Mouse (Mus musculus) liver (tissue): Measurements from ENCODE around the gene Frat1.
A peak's percentile ranks its signal among the peaks of the same experiment; 100 is the strongest.

Experiments
- DNase-seq: peaks from one replicate; pipeline ENCODE4 v3.0.0-alpha.2; 2020; ENCODE audit warnings: mixed read lengths

The Frat1 gene

DNA sequence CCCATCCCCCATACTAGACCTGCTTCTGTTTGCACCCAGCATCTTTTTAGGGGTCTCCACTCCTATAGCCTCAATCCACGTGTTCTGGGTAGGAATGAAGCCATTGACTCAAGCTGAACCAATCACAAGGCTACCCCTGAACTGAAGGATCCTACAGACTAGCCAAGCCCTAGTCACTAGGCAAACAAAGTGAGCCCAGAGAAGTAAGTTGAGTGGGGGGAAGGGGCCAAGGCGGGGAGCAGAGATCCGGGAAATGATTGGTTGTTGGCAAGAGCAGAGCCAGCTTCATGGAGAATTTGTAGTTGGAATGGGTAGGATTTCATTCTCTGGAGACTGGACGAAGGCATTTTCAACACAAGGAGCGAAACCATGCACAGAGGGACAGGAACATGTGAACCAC, 12.9 kb upstream of the Frat1 start:
- DNase-seq = no peak

DNA sequence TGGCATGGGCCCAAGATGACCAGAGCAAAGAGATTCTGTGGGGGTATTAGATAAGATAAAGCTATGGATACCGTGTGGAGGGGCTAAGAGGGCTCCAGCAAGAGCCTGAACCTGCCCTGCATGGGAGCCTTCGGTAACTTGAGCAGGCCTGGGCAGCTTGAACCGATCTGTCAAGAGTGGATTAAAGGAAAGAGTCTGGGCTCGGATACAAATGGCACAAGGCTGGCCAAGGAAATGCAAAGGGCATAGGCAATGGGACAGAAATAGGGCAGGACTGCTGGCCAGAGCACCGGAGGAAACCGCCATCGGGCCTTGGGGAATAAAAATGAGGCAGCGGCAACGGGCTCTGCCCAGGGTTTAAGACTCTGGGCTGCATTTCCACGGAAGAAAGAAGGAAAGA, 12.4 kb upstream of the Frat1 start:
- DNase-seq = no peak

DNA sequence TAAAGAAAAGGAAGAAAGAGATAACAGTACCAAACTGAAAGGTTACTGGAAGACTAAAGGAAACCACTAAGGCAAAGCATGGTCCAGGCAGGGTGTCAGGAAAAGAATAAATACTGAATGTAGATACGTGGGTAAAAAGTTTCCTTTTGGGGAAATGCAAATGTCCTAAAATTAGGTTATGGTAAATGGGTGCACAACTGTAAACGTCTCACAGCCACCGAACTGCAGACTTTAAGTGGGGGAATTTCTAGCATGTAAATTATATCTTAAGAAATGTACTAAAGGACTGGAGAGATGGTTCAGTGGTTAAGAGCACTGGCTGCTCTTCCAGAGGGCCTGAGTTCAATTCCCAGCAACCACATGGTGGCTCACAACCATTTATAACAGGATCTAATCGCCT, 11.0 kb upstream of the Frat1 start:
- no peak for DNase-seq

DNA sequence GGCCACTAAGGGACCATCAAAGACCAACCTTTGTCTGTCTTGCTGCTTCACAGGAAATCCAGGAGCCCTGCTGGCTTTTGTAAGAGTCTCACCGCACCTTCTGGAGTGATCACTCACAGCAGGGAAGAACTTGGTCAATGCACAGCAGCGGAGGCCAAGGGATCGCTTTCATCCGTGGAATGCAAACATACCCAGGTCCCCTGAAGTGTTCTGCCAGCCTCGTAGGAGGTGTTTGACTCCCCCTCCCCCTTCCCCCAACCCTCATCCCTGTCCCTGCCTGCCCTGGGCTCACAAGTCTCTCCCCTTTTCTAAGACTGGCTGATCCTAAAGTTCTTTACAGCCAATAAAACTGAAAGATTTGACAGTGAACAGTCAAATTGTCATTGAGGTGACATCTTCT, 8.3 kb upstream of the Frat1 start:
- no peak for DNase-seq

DNA sequence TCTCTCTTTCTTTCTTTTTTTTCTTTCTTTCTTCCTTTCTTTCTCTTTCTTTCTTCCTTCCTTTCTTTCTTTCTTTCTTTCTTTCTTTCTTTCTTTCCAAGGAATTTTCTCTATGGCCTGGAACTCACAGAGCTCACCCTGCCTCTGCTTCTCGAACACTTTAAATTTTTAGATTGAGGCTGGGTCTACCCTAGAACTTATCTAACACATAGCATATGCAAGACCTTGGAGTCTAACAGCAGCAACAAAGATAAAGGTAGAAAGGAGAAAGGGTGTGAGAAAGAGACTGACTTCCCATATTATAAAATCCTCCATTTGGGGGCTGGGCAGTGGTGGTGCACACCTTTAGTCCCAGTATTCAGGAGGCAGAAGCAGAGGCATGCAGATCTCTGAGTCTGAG, 7.2 kb upstream of the Frat1 start:
- DNase-seq = no peak

DNA sequence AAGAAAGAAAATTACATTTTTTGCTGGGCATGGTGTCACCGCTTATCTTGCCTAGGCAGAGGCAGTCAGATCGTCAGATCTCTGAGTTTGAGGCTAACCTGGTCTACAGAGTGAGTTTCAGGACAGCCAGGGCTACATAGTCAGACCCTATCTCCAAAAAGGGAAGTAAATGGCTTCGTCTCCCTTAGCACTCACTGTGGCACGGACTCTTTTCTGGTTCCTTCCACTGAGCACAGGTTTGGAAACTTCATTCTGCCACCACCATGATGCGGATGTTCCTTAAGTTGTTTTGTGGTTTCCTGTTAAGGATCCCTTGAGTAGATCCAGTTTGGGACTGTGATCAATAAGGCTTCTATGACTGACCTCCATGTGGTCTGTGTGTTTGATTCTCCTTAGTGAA, 4.8 kb upstream of the Frat1 start:
- DNase-seq = no peak

DNA sequence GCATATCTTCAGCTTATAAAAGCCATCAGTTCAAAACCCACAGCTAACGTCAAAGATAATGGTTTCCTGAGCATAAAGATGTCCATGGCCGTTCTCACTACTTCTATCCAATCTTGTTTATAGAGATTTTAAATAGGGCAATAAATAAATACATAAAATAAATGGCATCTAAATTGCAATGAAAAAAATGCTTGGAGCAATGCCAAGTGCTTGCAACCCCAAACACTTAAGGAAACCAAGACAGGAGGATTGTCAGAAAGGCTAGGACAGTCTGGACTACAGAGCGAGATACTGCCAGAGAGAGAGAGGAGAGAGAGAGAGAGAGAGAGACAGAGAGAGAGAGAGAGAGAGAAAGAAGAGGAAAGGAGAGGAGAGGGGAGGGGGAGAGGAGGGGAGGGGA, 3.2 kb upstream of the Frat1 start:
- DNase-seq = no peak

DNA sequence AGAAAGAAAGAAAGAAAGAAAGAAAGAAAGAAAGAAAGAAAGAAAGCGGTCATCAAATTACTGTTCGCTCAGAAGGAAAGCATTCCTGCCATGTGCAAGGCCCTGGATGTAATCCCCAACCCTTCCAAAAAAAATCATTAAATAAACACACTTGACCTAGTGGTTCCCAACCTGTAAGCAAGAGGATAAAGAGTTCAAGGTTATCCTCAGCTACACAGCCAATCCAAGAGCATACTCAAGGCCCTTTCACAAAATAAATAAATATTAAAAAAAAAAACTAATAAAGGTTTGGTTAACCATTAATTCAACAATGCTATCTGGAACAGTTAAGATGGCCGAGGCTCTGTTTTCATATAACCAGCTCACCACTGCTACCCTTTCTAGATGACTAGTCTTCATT, 829 bp upstream of the Frat1 start:
- DNase-seq = no peak

DNA sequence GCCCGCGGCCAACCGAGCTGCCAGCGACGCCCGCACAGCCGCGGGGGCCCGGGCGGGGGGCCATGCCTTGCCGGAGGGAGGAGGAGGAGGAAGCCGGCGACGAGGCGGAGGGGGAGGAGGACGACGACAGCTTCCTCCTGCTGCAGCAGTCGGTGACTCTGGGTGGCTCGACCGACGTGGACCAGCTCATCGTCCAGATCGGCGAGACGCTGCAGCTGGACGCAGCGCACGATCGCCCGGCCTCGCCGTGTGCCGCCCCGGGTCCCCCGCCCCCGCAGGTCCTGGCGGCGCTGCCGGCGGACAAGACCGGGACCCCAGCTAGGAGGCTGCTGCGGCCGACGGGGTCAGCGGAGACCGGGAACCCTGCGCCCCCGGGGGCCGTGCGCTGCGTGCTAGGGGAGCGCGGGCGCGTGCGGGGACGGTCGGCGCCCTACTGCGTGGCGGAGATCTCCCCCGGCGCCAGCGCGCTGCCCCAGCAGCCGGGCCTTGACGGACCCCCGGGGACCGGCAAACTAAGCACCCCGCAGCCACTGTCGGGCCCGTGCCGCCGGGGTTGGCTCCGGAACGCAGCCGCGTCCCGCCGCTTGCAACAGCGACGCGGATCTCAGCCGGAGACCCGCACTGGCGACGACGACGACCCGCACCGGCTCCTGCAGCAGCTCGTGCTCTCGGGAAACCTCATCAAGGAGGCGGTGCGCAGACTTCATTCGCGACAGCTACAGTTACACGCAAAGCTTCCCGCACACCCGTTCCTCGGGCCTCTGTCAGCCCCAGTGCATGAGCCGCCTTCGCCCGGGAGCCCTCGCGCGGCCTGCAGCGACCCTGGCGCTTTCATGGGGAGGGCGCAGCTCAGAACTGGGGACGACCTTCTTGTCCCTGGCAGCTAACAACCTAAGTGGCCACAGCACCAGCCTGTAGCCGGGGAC, 599 bp downstream of the Frat1 start:
- peak; percentile 73 for DNase-seq

DNA sequence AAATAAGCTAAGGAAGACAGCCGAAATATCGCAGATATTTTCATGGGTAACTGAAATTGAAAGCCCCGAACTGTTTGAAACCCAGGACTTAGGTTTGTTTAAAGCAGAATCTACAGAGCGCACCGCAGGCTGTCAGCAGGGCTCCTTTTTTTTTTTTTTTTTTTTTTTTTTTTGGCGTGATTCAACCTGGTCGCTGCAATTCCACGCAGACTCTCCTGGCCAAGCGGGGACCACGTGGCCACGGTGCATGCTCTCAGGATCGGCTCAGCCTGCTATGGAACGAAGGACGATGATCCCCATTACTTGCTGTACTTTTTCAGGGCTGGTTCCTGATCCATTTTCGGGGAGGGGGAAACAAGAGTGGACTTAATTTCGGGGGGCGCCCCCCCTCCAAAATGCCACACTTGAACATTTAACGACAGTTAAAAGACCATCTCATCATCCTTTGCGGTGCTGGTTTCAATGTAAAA, 1.4 kb downstream of the Frat1 start:
- DNase-seq = peak; percentile 50

DNA sequence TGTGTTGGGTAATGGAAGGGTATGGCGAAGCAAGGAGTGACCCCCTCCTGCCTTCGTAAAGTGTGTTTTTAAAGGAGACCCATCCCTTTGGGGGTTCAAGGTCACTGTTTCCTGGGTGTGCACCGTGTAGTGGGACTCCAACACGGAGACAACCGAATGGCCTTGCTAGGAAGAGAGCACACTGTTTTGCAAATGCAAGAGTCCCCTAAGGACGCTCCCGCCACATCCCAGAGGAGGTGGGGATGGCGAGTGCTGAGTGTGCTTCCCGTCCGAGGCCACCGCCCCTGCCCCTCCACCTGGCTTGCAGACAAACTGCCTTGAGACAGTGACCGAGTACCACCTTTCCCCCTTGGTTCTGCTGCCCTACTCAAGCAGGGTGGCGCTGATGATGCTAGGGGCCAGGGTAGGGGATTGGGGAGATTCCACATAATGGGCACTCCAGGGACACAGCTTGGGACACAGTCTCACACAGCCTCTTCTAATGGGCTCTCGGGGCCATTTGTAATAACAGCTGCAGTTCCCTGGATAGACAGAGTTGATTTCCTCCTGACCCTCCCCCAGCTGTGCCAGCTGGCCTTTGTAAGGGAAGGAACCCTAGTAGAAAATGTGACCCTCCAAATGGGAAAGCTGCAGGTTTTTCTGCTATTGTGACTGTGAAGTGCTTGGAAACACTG, 2.1 kb downstream of the Frat1 start:
- DNase-seq = peak; percentile 48

DNA sequence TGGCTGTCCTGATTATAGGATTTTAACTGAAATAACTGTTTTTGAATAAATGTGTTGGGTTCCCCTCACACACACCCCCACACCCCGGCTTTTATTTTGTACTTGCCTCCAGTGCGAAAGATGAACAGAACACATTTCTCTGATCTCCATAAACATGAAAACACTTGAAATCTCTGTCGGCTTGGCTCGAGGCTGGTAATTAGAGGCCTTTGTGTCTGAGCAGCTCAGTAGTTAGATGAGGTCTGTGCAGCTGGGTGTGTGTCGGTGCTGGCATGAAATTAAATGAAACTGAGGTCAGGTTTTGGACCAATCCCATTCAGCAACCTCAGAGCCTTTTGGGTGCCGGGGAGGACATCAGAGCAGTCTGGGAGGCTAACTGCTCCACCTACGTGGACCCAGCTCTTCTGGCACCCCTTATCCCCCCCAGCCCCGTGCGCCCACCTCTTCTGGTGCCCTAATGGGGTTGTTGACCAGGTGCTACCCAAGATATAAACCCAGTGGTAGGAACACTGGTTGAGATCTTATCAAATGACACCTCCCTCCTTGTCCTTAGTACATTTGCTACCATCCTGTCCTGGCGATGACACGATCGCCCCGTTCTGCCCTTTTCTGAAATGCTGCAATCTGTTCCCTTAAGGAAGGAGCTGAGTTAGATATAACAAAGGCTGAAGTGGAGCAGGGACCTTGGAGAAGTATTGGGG, 2.9 kb downstream of the Frat1 start:
- DNase-seq = no peak

DNA sequence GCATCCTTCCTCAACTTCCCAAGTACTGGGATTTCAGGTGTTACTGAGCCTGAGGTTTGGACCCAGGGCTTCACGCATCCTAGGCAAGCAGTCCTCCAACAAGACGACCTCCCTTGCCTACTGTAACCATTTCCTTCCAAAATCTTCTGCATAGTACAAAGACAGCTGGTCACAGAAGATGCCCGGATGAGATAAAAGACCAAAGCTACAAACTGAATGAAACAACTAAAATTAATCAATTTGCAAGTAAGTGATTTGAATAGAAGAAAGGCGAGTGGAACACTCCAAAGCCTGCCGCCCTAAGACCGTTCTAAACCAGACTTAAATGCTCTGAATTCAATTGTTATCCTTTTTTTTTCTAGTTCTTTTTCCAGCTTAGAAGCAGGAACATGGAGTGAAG, 5.6 kb downstream of the Frat1 start:
- no peak for DNase-seq

DNA sequence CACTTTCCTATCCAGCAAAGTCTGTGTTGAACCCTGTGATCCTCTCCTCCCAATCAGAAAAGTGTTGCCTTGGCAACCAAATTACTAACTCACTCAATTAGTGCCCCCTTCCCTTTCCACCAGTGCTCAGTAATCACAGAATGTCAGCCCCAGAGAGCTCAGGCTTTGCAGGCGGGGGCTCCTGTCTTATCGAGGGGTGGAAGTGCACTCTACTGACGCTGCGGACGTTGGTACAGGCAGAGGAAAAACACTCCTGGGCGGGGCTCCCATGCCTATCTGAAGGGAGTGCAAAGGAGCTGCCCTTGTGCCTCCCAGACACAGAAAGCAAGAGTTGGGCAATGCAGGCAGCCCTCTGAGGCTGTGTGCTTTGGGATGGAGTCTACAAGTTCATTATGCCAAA, 6.0 kb downstream of the Frat1 start:
- peak; percentile 94 for DNase-seq

DNA sequence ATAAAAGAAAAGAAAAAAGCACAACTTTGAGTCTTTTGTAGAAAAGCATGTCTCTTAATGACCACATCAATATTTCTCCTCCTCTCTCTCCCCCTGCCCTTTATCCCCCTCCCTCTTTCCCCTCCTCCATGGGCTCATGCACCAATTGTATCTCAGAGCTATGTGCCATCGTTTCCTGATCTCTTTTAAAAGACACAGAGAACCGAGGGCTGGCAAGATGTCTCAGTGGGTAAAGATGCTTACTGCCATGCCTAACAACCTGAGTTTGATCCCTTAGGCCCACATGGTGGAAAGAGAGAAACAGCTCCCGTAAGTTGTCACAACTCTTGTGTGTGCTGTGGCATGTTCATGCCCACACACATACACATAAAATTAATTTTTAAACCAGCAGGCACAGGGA, 6.9 kb downstream of the Frat1 start:
- no peak for DNase-seq

DNA sequence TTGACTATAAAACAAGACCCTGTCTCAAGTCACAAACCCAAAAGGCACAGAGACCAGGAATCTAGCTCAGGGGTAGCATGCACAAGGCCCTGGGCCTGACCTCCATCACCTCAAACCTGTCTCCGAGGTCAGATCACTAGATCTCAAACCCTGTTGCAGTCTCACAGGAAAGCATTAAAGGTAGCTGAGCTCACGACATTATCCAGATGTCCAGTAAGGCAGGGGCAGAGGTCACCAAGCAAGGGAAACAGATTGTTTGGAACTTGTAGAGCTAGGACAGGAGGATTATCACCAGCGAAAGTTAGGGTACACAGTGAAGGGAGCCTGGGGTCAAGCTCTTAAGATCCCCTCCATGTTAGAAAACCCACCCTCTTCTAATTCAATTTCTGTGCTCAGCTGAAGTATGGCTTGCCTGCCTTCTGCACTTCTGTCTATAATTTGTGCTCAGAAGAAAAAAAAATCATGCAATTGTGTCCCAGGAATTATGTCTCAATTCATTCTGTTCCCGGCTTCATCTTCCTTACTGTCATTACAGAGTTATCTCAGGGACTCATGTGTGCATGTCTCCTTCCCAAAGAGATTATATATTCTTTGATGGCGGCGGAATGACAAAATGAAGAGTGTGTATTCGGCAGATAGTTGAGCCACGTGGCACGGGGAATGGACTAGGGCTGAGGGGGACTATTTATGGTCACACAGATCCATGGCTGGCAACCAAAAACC, 7.6 kb downstream of the Frat1 start:
- peak; percentile 72 for DNase-seq

DNA sequence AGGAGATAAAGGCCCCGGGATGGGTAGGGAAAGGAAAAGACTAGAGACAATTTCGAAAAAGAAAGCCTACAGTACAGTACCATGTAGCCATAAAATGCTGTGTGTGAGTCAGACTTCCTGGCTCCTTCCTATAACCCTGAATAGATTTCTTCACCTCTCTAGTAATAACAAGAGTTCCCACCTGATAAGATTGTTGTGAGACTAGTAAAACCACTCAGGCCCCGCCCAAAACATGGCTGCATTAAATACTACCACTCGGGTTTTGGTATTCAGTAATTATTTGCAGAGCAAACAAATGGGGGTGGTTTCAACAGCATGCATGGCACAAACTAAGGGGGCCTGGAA, 8.1 kb downstream of the Frat1 start:
- DNase-seq = peak; percentile 73

DNA sequence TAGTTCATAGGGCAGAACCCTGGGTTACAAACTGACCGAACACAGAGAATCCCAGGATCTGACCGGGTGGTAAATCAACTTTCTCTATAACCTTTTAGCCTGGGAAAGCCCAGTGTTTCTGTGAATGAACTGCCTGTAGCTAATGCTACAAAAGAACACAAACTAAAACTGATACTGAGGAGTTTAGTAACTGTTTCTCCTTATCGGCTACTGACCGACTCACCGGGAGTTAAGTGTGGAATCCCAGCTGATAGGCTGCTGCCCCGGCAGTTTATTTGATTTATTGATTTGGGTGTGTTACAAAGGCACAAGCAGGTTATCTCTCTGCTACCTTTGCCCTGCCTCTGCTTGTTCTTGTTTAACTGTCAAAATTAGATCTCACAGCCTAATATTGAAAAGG, 9.0 kb downstream of the Frat1 start:
- peak; percentile 67 for DNase-seq

DNA sequence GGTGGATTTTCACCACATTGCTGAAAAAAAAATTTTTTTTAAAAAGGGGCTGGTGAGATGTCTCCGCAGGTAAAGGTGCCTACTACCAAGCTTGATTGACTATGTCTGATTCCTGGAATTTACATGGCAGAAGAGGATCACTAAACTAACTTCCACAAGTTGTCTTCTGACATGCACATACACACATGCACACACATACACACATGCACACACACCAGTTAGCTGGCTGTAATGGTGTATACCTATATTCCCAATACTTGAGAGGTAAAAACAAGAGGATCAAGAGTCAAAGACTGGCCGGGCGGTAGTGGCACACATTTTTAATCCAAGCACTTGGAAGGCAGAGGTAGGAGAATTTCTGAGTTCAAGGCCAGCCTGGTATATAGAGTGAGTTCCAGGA, 9.9 kb downstream of the Frat1 start:
- no peak for DNase-seq

DNA sequence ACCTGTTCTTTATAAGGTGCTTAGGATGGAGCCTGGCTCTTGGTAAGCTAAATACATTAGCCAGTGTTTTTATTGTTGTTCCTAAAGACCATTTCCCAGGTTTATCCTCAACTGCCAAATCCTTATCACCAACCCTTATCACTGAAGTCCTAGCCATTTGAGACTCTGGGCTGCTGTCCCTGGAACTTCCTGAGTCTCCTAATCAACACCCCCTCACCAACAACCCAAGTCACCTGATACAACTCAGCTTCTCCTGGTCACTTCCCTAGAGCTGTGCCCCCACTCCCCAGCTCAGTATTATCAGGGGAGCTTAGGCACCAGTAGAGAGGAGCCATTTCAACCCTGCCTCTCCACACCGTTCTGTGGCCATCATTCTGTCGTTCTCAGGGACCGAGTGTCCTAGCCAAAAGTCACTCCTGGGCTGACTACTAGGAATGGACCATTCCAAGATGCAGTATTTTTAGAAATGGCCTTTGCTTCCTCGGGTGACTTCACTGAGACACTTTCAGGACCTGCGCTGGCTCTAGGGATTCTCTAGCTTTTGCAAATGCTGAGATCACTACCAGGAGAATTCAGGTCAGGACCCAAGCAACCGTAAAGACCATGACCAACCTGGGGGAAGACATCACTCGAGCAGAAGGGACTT, 11.5 kb downstream of the Frat1 start:
- DNase-seq = no peak

DNA sequence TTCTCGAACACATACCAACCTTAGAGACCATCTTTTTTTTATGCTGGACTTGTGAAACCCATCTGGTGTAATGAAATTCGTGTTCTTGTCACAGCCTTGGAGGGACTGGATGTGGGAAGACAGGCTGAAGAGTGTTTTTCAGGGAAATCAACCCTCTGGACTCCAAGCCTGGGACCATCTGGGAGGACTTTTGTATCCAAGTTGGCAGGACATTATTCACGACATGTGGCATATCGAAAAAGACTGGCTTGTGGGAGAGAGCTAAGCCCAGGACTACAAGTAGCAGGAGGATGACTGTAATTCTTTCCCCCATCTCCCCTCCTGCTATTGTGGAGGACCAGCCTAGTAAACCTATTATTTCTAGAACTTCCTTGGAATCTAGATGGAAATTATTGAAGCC, 12.4 kb downstream of the Frat1 start:
- no peak for DNase-seq

DNA sequence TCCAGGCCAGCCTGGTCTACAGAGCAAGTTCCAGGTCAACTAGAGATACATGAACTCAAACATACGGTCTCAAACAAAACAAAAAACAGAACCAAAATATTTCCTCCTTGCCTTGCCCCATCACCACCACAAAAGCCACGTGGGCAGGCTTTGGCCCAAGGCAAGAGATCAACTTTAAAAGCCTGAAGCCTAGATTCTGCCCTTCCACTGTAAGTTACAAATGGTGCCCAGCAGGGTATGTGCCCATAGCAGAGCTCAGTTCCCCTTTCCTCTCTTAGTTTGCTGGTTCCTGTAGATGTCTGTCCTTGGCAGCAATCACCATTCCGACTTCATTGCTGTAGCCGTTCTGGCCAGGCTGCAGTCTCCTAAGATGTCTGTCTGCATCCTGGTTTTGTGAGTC, 12.9 kb downstream of the Frat1 start:
- no peak for DNase-seq

DNA sequence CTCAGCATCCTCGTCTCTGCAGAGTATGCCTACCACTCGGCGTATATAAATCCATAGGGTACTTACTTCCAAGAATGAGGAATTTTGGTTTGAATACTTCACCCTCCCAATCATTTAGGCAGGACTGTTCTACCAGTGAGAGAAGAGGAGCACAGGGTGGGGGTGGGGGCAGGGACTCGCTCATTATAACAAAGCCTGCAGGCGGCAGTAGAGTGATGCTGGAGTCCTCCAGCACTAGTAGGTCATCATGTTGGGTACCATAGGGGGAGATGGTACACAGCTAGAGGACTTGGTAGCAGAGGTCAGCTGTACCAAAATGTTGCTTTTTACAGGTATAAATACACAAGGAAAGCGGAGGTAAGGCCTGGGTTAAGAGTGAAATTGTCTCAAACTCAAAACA, 14.6 kb downstream of the Frat1 start:
- peak; percentile 45 for DNase-seq
